Mouse (Mus musculus): ENCODE data around the gene Olr1. TPM values are rescaled to one million over a fixed set of nuclear protein-coding genes. Genes with fewer than 3 reads are reported as not detected.

Gene Olr1
- polyA plus RNA-seq, 1 experiment from 2014 or later: not detected

- peak overlapping the region; percentile 87 for H3K9ac ChIP-seq (replicated peaks)
- no peaks in the 10 kb centered on the region for H3K27me3 ChIP-seq
- WGBS: 36% methylated on average over 7 of the region's 7 CpGs
- H3K9me3 ChIP-seq: no peaks in the 10 kb centered on the region
- peak overlapping the region; percentile 59 for H3K4me2 ChIP-seq (replicated peaks)
- H3K4me3 ChIP-seq: peak overlapping the region; percentile 78
- peaks cover 3% of the 10 kb centered on the region; the same call in 1 of the 2 replicates for H3K36me3 ChIP-seq
- peaks cover 29% of the 10 kb centered on the region for H3K4me1 ChIP-seq
- ATAC-seq (replicated peaks): peak; percentile 42
- H3K27ac ChIP-seq (replicated peaks): peak overlapping the region; percentile 85
Observed at GRCm38 (mm10) chr6:129532556-129532941, 25.6 kb upstream of the Olr1 start.

DNA sequence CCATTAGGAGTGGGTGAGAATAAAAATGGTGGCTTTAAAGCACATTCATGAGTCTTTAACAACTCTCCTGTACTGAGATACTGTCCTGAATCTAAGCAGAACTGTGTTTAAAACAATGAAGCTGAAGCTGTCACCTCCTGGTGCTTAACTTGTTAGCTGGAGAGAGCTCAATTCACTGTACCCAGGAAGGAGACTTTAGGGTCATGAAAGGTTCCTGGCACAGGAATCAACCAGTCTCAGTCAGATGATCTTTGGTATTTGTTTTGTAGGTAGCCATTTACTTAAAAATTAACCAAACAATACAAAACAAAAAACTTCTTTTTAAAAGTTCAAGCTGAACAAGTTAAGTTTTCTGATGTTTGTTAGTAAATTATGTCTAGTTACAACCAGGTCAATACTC, 23.3 kb upstream of the Olr1 start:
- Histone ChIP-seq H3K36me3 (no peaks in the 10 kb centered on the region), H3K9me3 (no peaks in the 10 kb centered on the region), H3K27me3 (no peaks in the 10 kb centered on the region), H3K4me2 (replicated peaks) (no peak overlapping the region), H3K9ac (replicated peaks) (no peak overlapping the region), H3K27ac (replicated peaks) (no peak overlapping the region), H3K4me1 (peaks cover 16% of the 10 kb centered on the region), H3K4me3 (no peak overlapping the region)
- ATAC-seq (replicated peaks): no peak

GRCm38 (mm10) chr6:129529605-129530004, 22.6 kb upstream of the Olr1 start:
- Histone ChIP-seq H3K27me3 (no peaks in the 10 kb centered on the region), H3K9ac (replicated peaks) (no peak overlapping the region), H3K36me3 (no peaks in the 10 kb centered on the region), H3K4me3 (no peak overlapping the region), H3K27ac (replicated peaks) (no peak overlapping the region), H3K4me1 (peaks cover 10% of the 10 kb centered on the region), H3K9me3 (no peaks in the 10 kb centered on the region), H3K4me2 (replicated peaks) (no peak overlapping the region)
- no peak for ATAC-seq (replicated peaks)
- 74% methylated on average over 1 of the region's 1 CpGs for WGBS

DNA sequence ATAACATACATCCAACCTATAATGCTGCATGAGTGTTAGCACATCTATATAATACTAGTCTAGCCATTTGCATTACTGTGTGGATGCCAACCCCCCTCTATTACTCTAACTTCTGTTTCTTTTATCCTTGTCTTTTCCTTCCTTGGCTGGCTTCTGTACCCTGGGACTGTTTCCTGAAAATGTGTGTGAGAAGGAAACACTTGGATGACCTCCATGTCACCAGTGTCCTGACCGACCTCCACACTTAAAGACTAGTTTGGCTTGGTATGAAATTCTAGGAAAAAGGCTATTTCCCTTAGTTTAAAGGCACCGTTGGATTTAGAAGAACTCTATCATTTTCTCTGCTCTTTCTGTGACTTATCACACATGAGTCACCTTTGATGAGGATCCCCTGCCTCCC, 20.5 kb upstream of the Olr1 start:
- no peak overlapping the region for H3K27ac ChIP-seq (replicated peaks)
- peaks cover 4% of the 10 kb centered on the region; the same call in 1 of the 2 replicates for H3K4me1 ChIP-seq
- H3K4me3 ChIP-seq: no peak overlapping the region
- no peak overlapping the region for H3K4me2 ChIP-seq (replicated peaks)
- H3K9me3 ChIP-seq: no peaks in the 10 kb centered on the region
- no peak for ATAC-seq (replicated peaks)
- H3K9ac ChIP-seq (replicated peaks): no peak overlapping the region
- H3K27me3 ChIP-seq: no peaks in the 10 kb centered on the region
- WGBS: 97% methylated on average over 2 of the region's 2 CpGs
- H3K36me3 ChIP-seq: no peaks in the 10 kb centered on the region

GRCm38 (mm10) chr6:129526069-129526468, 19.1 kb upstream of the Olr1 start:
- Histone ChIP-seq H3K36me3 (no peaks in the 10 kb centered on the region), H3K4me1 (no peaks in the 10 kb centered on the region), H3K9ac (replicated peaks) (no peak overlapping the region), H3K27ac (replicated peaks) (no peak overlapping the region), H3K4me3 (no peak overlapping the region), H3K9me3 (no peaks in the 10 kb centered on the region), H3K27me3 (no peaks in the 10 kb centered on the region), H3K4me2 (replicated peaks) (no peak overlapping the region)
- ATAC-seq (replicated peaks): no peak

DNA sequence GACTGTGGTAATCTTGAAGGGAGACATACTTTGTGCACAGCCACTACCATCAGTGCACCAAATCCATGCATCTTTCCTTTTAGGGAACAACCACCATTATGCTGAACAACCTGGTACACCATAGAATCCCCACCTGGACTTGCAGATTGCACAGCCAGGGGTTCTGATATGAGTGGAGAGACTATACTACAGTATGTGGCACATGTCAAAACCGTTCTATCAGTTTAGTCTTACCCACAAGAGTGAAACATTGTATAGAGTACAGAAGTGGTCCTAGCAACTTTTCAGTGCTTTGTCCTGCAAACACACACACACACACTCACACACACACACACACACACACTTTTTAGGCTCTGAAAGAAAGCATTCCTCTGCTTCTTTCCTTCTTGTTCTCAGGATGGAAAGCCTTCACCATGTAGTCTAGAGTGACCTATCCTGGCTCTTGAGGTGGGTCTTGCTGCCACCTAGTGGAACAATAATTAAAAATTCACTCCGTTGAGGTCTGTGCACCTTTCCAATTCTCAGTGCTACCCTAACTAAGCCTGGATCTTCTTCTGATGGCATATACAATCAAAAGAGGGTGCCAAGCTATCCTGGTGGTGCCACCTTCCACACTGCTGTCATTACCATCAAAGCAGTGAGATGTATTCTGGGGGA, 10.9 kb upstream of the Olr1 start:
- 53% methylated on average over 2 of the region's 2 CpGs for WGBS

DNA sequence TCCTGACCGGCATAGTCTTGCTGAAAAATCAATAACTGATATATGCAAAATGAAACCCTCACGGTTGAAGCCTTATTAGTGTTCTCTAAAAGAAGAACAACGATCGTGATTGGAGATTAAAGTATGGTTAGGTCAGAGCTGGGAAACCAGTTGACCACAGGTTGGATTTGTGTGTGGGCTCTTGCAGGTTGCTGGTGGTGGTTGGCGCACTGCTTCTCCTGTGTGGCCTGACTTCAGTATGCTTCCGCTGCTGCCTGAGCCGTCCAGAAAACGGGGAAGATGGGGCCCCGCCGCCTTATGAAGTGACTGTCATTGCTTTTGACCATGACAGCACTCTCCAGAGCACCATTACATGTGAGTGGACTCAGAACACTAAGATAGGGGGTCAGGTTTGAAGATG, 9.4 kb upstream of the Olr1 start:
- 94% methylated on average over 10 of the region's 10 CpGs for WGBS

More for the DNA sequence above, 10.9 kb upstream of the Olr1 start:
- ATAC-seq (replicated peaks): peak; percentile 91
- Histone ChIP-seq H3K9ac (replicated peaks) (no peak overlapping the region), H3K4me1 (no peaks in the 10 kb centered on the region; the same call in 1 of the 2 replicates), H3K27ac (replicated peaks) (no peak overlapping the region), H3K27me3 (no peaks in the 10 kb centered on the region), H3K4me3 (no peak overlapping the region), H3K9me3 (no peaks in the 10 kb centered on the region), H3K4me2 (replicated peaks) (no peak overlapping the region), H3K36me3 (no peaks in the 10 kb centered on the region)

DNA sequence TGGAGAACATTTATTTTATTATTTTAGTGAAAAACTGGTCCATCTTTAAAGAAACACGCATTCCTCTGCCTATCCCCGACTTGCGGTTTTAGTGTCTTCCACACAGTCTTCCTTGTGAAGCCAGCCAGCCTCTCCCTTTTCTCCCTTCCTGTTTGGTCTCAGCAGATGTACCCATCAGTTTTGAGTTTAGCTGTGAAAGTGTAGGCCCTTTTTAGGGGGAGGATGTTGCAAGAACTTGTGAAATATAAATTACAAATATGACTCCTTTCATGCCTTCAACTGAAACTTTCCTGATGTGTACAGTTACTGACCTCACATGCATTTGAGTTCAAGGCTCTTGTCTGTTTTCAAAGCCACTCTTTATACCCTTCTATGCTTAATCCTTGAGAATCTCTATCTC, 8.1 kb upstream of the Olr1 start:
- H3K4me3 ChIP-seq: no peak overlapping the region
- H3K4me2 ChIP-seq (replicated peaks): no peak overlapping the region
- H3K27me3 ChIP-seq: no peaks in the 10 kb centered on the region
- ATAC-seq (replicated peaks): no peak
- no peak overlapping the region for H3K27ac ChIP-seq (replicated peaks)
- no peaks in the 10 kb centered on the region for H3K9me3 ChIP-seq
- 94% methylated on average over 3 of the region's 3 CpGs for WGBS
- H3K36me3 ChIP-seq: no peaks in the 10 kb centered on the region
- no peaks in the 10 kb centered on the region; the same call in 1 of the 2 replicates for H3K4me1 ChIP-seq
- H3K9ac ChIP-seq (replicated peaks): no peak overlapping the region

More for the DNA sequence above, 9.4 kb upstream of the Olr1 start:
- H3K4me1 ChIP-seq: no peaks in the 10 kb centered on the region; the same call in 1 of the 2 replicates
- H3K9ac ChIP-seq (replicated peaks): no peak overlapping the region
- ATAC-seq (replicated peaks): no peak
- no peaks in the 10 kb centered on the region for H3K27me3 ChIP-seq
- H3K36me3 ChIP-seq: no peaks in the 10 kb centered on the region
- H3K27ac ChIP-seq (replicated peaks): no peak overlapping the region
- H3K9me3 ChIP-seq: no peaks in the 10 kb centered on the region
- no peak overlapping the region for H3K4me3 ChIP-seq
- H3K4me2 ChIP-seq (replicated peaks): no peak overlapping the region

GRCm38 (mm10) chr6:129514376-129514775, 7.4 kb upstream of the Olr1 start:
- no peaks in the 10 kb centered on the region for H3K36me3 ChIP-seq
- no peak overlapping the region for H3K4me3 ChIP-seq
- H3K27me3 ChIP-seq: no peaks in the 10 kb centered on the region
- H3K9me3 ChIP-seq: no peaks in the 10 kb centered on the region
- H3K27ac ChIP-seq (replicated peaks): no peak overlapping the region
- no peak overlapping the region for H3K9ac ChIP-seq (replicated peaks)
- no peak overlapping the region for H3K4me2 ChIP-seq (replicated peaks)
- H3K4me1 ChIP-seq: no peaks in the 10 kb centered on the region; the same call in 1 of the 2 replicates
- ATAC-seq (replicated peaks): no peak
- WGBS: 75% methylated on average over 2 of the region's 2 CpGs

- H3K4me3 ChIP-seq: no peak overlapping the region
- no peak for ATAC-seq (replicated peaks)
- H3K9ac ChIP-seq (replicated peaks): no peak overlapping the region
- no peak overlapping the region for H3K4me2 ChIP-seq (replicated peaks)
- no peak overlapping the region for H3K27ac ChIP-seq (replicated peaks)
- no peaks in the 10 kb centered on the region for H3K9me3 ChIP-seq
- no peaks in the 10 kb centered on the region for H3K27me3 ChIP-seq
- no peaks in the 10 kb centered on the region for H3K36me3 ChIP-seq
- WGBS: 76% methylated on average over 1 of the region's 1 CpGs
- no peaks in the 10 kb centered on the region; the same call in 1 of the 2 replicates for H3K4me1 ChIP-seq
Observed at GRCm38 (mm10) chr6:129513409-129513808, 6.4 kb upstream of the Olr1 start.

DNA sequence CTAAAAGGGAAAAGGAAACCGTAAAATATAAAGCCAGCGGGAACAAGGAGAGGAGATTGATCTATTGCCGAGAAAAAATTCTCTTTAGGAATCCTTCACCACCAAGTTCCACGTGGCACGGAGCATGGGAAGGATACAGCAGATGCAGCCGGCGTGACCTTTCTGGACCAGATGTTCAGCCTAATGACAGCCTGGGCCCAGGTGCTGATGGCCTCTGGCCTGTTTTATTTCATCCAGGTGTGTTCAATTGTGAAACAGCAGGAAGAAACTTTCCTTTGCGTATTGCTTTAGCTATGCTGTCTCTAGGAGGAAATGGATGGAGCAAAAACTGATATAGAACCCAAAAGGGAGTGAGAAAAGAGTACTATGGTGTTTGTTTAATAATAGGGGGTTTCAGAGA, 5.9 kb upstream of the Olr1 start:
- H3K4me1 ChIP-seq: no peaks in the 10 kb centered on the region; the same call in 1 of the 2 replicates
- ATAC-seq (replicated peaks): no peak
- no peak overlapping the region for H3K4me3 ChIP-seq
- H3K9ac ChIP-seq (replicated peaks): no peak overlapping the region
- 83% methylated on average over 8 of the region's 8 CpGs for WGBS
- H3K36me3 ChIP-seq: no peaks in the 10 kb centered on the region
- no peak overlapping the region for H3K4me2 ChIP-seq (replicated peaks)
- H3K27me3 ChIP-seq: no peaks in the 10 kb centered on the region
- H3K27ac ChIP-seq (replicated peaks): no peak overlapping the region
- H3K9me3 ChIP-seq: no peaks in the 10 kb centered on the region

DNA sequence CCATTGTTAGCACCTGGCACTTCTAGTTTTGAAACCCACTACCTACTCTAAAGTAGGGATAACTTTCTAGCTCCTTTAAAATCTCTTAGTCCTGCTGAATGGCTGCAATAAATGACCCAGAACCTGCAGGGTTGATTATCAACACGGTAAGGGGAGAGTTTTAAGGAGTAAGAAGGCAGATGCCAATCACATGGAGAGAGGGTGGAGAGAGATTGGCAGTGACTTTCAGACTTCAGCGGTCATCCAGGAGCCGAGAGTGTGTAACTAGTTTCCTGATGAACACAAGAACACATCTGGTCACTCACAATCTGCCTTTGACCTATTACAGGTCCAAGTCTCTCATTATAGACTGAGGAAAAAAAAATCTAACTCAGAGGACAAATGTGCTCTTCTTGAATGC, 5.4 kb upstream of the Olr1 start, which contains the start of gene Tmem52b:
TSS of gene Tmem52b (plus strand) at position 189 of the 400 bp plus-strand sequence.
- Histone ChIP-seq H3K4me3 (no peak within 1 kb of the TSS), H3K9ac (replicated peaks) (no peak within 1 kb of the TSS), H3K4me2 (replicated peaks) (no peak within 1 kb of the TSS), H3K36me3 (no peaks in the 10 kb centered on the region), H3K9me3 (no peaks in the 10 kb centered on the region), H3K27me3 (no peaks in the 10 kb centered on the region), H3K27ac (replicated peaks) (no peak within 1 kb of the TSS), H3K4me1 (no peaks in the 10 kb centered on the region; the same call in 1 of the 2 replicates)
- 81% methylated on average over 3 of the region's 3 CpGs for whole genome bisulfite sequencing
- no peak for ATAC-seq (replicated peaks)
